Mouse (Mus musculus): ENCODE measurements at regions not wholly inside any gene's neighbourhood (a gene's known extent, or its start where the extent isn't known, plus 50 kb on each side); places are given as distances from the start of the nearest gene placed in this dataset.

DNA sequence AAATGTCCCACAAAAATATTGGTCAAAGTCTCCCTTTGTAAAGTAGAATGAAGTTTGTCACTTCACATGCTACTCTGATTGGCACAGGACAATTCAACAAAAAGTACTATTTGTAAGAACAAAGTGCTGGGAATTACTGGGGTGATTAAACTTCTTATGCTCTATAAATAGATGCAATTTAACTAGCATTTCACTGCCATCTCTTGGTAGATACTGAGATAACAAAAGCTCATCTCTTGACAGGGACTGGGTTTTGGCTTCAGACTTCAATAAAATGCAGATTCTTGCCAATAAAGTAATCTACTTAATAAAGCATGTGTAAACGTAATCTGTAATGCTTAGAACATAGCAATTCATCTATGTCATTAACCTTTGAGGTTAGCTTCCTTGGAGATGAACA is 56.5 kb upstream of the Setmar start:
- no peak for ATAC-seq (ENCODE audit: insufficient number of reproducible peaks, insufficient read depth, low FRiP score, low TSS enrichment, low read depth)
- Histone ChIP-seq H3K27me3 (no peaks in the 10 kb centered on the region), H3K36me3 (no peaks in the 10 kb centered on the region), H3K4me1 (no peaks in the 10 kb centered on the region), H3K4me2 (no peak overlapping the region), H3K9ac (no peak overlapping the region), H3K4me3 (no peak overlapping the region), H3K9me3 (no peaks in the 10 kb centered on the region), H3K27ac (no peak overlapping the region)
- WGBS, result 68% methylated on average over 1 of the region's 1 CpGs
